Mouse (Mus musculus) forelimb bud, embryonic 11.5 days (tissue): ENCODE data around the gene Naalad2.
"Not testable (repeated sequence)": the region's sequence is repeated elsewhere in the genome, so short reads cannot be mapped to it uniquely, and the experiment has no call there.

ENCODE experiments used
- DNase-seq: peaks from one replicate; pipeline ENCODE4 v3.0.0-alpha.2; 2012; ENCODE audit warnings: low read depth, low spot score

Naalad2 gene

GRCm38 (mm10) chr9:18402895-18403294, at the start of gene Naalad2:
Gene Naalad2 (minus strand): TSS chr9:18402995.
- not testable (repeated sequence) for DNase-seq

GRCm38 (mm10) chr9:18431687-18432086, 28.9 kb upstream of the Naalad2 start:
- no peak for DNase-seq

- no peak for DNase-seq
These were observed 27.6 kb upstream of the Naalad2 start, which contains the start of gene Mbd3l2 for GRCm38 (mm10) chr9:18430354-18430753. Gene Mbd3l2 (plus strand): TSS chr9:18430654.

- not testable (repeated sequence) for DNase-seq
These were observed 9.6 kb upstream of the Naalad2 start for GRCm38 (mm10) chr9:18412371-18412770.

GRCm38 (mm10) chr9:18404118-18404517, 1.3 kb upstream of the Naalad2 start, which contains the start of gene Ubtfl1:
Gene Ubtfl1 (plus strand): TSS chr9:18404418.
- no peak for DNase-seq

- DNase-seq, result no peak
These were observed 3.2 kb downstream of the Naalad2 start for GRCm38 (mm10) chr9:18399629-18400028.

- DNase-seq, result no peak
These were observed 17.0 kb downstream of the Naalad2 start for GRCm38 (mm10) chr9:18385782-18386181.

- DNase-seq, result not testable (repeated sequence)
These were observed 29.8 kb downstream of the Naalad2 start for GRCm38 (mm10) chr9:18373026-18373425.

- DNase-seq, result no peak
These were observed 82.8 kb downstream of the Naalad2 start for GRCm38 (mm10) chr9:18319990-18320389.

GRCm38 (mm10) chr9:18298301-18298700, 104.5 kb downstream of the Naalad2 start:
- no peak for DNase-seq

GRCm38 (mm10) chr9:18293026-18293781, 109.6 kb downstream of the Naalad2 start:
- no peak for DNase-seq

GRCm38 (mm10) chr9:18292443-18292922, 110.3 kb downstream of the Naalad2 start:
- DNase-seq, result no peak

GRCm38 (mm10) chr9:18291571-18292429, 111.0 kb downstream of the Naalad2 start, which contains the start of gene Chordc1:
Gene Chordc1 (plus strand): TSS chr9:18292125.
- peak; percentile 97 for DNase-seq

- DNase-seq, result not testable (repeated sequence)
These were observed 124.1 kb downstream of the Naalad2 start for GRCm38 (mm10) chr9:18278693-18279092.

- DNase-seq, result peak; percentile 33
These were observed 125.3 kb downstream of the Naalad2 start for GRCm38 (mm10) chr9:18277497-18277896.

GRCm38 (mm10) chr9:18276844-18277243, 126.0 kb downstream of the Naalad2 start:
- no peak for DNase-seq

- DNase-seq, result no peak
These were observed 126.9 kb downstream of the Naalad2 start for GRCm38 (mm10) chr9:18275901-18276300.
